Mouse (Mus musculus): ENCODE measurements around the gene Nop16.

Gene Nop16

GRCm38 (mm10) chr13:54596107-54596690 is 6.3 kb upstream of the Nop16 start:
- DNase-seq (ENCODE audit: low spot score in 2 of 2) = no peak

GRCm38 (mm10) chr13:54593617-54594016 is 3.7 kb upstream of the Nop16 start:
- DNase-seq (ENCODE audit: low spot score in 2 of 2) = no peak

- no peak for DNase-seq (ENCODE audit: low spot score in 2 of 2)
Observed at GRCm38 (mm10) chr13:54591776-54592356, 2.0 kb upstream of the Nop16 start.

GRCm38 (mm10) chr13:54589414-54589995 is 385 bp downstream of the Nop16 start:
- no peak for DNase-seq (ENCODE audit: low spot score in 2 of 2)

- DNase-seq (ENCODE audit: low spot score in 2 of 2) = no peak
Observed at GRCm38 (mm10) chr13:54585831-54586230, 4.1 kb downstream of the Nop16 start.

GRCm38 (mm10) chr13:54582860-54583259 is 7.0 kb downstream of the Nop16 start:
- DNase-seq (ENCODE audit: low spot score in 2 of 2) = no peak

- DNase-seq (ENCODE audit: low spot score in 2 of 2) = no peak
Observed at GRCm38 (mm10) chr13:54582126-54582525, 7.8 kb downstream of the Nop16 start.

- no peak for DNase-seq (ENCODE audit: low spot score in 2 of 2)
Observed at GRCm38 (mm10) chr13:54581385-54581784, 8.5 kb downstream of the Nop16 start.

- DNase-seq (ENCODE audit: low spot score in 2 of 2) = peak; percentile 57 to 66
Observed at GRCm38 (mm10) chr13:54577652-54578507, 12.0 kb downstream of the Nop16 start.

- DNase-seq (ENCODE audit: low spot score in 2 of 2) = no peak
Observed at GRCm38 (mm10) chr13:54575489-54575888, 14.4 kb downstream of the Nop16 start.

- DNase-seq (ENCODE audit: low spot score in 2 of 2) = peak; percentile 52 to 60
Observed at GRCm38 (mm10) chr13:54574854-54575481, 14.9 kb downstream of the Nop16 start, which contains the start of gene Arl10. TSS of gene Arl10 (plus strand) at chr13:54575015.

GRCm38 (mm10) chr13:54572621-54573020 is 17.3 kb downstream of the Nop16 start:
- no peak for DNase-seq (ENCODE audit: low spot score in 2 of 2)

GRCm38 (mm10) chr13:54571637-54572036 is 18.3 kb downstream of the Nop16 start:
- no peak for DNase-seq (ENCODE audit: low spot score in 2 of 2)

GRCm38 (mm10) chr13:54570736-54571135 is 19.2 kb downstream of the Nop16 start:
- no peak for DNase-seq (ENCODE audit: low spot score in 2 of 2)

GRCm38 (mm10) chr13:54569282-54569681 is 20.6 kb downstream of the Nop16 start:
- no peak for DNase-seq (ENCODE audit: low spot score in 2 of 2)

GRCm38 (mm10) chr13:54568380-54568779 is 21.5 kb downstream of the Nop16 start:
- no peak for DNase-seq (ENCODE audit: low spot score in 2 of 2)

GRCm38 (mm10) chr13:54565594-54566345 is 24.1 kb downstream of the Nop16 start:
- DNase-seq (ENCODE audit: low spot score in 2 of 2) = peak; percentile 38 to 49

GRCm38 (mm10) chr13:54565201-54565581 is 24.7 kb downstream of the Nop16 start, which contains the start of gene 4833439L19Rik:
TSS of gene 4833439L19Rik (minus strand) at chr13:54565435.
- peak; percentile 93 to 94 for DNase-seq (ENCODE audit: low spot score in 2 of 2)

- peak; percentile 13 to 14 for DNase-seq (ENCODE audit: low spot score in 2 of 2)
Observed at GRCm38 (mm10) chr13:54564232-54565200, 25.4 kb downstream of the Nop16 start.

GRCm38 (mm10) chr13:54562562-54562961 is 27.3 kb downstream of the Nop16 start:
- no peak for DNase-seq (ENCODE audit: low spot score in 2 of 2)
